Mouse (Mus musculus): ENCODE measurements at regions not wholly inside any gene's neighbourhood (a gene's known extent, or its start where the extent isn't known, plus 50 kb on each side); places are given as distances from the start of the nearest gene placed in this dataset.
"Not testable (repeated sequence)": the region's sequence is repeated elsewhere in the genome, so short reads cannot be mapped to it uniquely, and the experiment has no call there.

DNA sequence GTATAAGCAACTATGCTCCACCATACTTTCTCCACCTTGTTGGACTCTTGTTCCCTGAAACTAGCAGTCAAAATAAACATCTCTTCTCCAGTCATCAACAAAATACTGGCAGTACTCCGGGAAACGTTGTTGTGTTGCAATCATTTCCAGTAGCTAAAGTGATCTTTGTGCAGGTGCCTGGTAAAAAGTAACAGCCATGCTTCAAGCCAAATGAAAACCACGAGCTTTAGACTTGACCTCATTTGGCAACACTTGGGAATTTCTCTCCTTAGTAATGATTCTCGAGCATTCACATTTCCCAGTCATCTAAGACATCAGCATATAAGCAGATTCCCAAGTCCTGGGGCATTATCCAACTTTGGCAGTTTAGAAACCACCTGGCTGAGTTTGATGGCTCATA lies 133.8 kb upstream of the Slc13a1 start:
- no peaks in the 10 kb centered on the region for H3K4me1 ChIP-seq (ENCODE audit: control insufficient read depth, insufficient read depth, low read length)
- H3K36me3 ChIP-seq (ENCODE audit: control insufficient read depth, insufficient read depth, low read length): no peaks in the 10 kb centered on the region
- 86% methylated on average over 4 of the region's 4 CpGs for WGBS
- no peak overlapping the region for H3K4me2 ChIP-seq (ENCODE audit: low read depth)
- no peak for DNase-seq (ENCODE audit: low spot score)
- no peaks in the 10 kb centered on the region for H3K27me3 ChIP-seq (ENCODE audit: control insufficient read depth, insufficient read depth, low read length)
- H3K9ac ChIP-seq (ENCODE audit: low read length): no peak overlapping the region
- H3K27ac ChIP-seq (ENCODE audit: low read depth, low read length): no peak overlapping the region
- no peak for ATAC-seq (ENCODE audit: insufficient read depth, low FRiP score, low TSS enrichment)
- H3K9me3 ChIP-seq (ENCODE audit: control insufficient read depth, low read length): no peaks in the 10 kb centered on the region
- H3K4me3 ChIP-seq (ENCODE audit: low read depth, low read length): no peak overlapping the region

DNA sequence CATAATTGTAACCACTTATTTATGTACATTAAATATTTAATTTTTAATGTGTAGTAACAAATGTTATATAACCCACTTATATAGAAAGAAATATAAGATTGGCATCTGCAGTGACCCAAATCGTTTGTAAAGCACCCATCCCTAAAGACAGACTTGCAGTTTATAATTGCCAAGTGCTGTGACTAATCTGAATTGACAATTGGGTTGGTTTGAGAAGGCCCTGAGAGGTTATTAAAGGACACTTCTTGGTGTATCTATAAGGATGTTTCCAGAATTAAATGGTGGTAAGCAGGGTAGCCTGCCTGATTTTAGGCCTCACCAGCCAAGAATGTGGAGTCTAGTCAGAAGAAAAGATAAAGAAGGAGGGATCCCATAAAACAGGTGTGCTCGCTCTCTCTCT lies 133.3 kb upstream of the Slc13a1 start:
- H3K27me3 ChIP-seq (ENCODE audit: control insufficient read depth, insufficient read depth, low read length): no peaks in the 10 kb centered on the region
- no peaks in the 10 kb centered on the region for H3K36me3 ChIP-seq (ENCODE audit: control insufficient read depth, insufficient read depth, low read length)
- 81% methylated on average over 2 of the region's 2 CpGs for WGBS
- H3K9ac ChIP-seq (ENCODE audit: low read length): no peak overlapping the region
- no peak for ATAC-seq (ENCODE audit: insufficient read depth, low FRiP score, low TSS enrichment)
- DNase-seq (ENCODE audit: low spot score): no peak
- no peaks in the 10 kb centered on the region for H3K9me3 ChIP-seq (ENCODE audit: control insufficient read depth, low read length)
- H3K4me2 ChIP-seq (ENCODE audit: low read depth): no peak overlapping the region
- H3K4me3 ChIP-seq (ENCODE audit: low read depth, low read length): no peak overlapping the region
- no peaks in the 10 kb centered on the region for H3K4me1 ChIP-seq (ENCODE audit: control insufficient read depth, insufficient read depth, low read length)
- no peak overlapping the region for H3K27ac ChIP-seq (ENCODE audit: low read depth, low read length)

DNA sequence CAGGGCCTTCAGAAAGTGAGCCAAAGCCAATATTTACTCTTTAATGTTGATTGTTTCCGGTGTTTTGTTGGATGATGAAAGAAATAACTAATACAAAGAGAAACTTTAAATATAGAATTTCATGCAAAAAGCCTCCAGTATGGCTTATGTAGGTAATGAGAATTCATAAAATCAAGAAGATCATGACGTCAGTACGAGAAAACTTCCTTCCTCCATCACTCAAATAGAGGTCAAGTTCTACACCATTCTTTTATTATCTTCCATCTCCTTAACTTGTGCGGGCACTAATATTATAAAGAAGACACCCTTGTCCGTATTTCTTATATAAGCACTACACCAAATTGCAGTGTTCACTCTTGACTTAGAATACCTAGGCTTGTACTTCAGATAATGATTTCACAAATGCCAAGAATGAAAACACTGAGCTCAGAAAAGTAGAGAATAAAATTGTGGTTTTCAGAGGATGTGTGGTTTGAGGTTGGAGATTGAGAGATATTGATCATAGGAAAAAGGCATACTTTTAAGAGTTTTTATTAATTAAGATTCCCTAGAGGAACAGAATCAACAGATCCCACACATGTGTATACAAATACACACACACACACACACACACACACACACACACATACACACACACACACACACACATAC lies 130.8 kb upstream of the Slc13a1 start:
- Histone ChIP-seq H3K36me3 (ENCODE audit: control insufficient read depth, insufficient read depth, low read length) (no peaks in the 10 kb centered on the region), H3K4me1 (ENCODE audit: control insufficient read depth, insufficient read depth, low read length) (no peaks in the 10 kb centered on the region), H3K27ac (ENCODE audit: low read depth, low read length) (no peak overlapping the region), H3K9me3 (ENCODE audit: control insufficient read depth, low read length) (no peaks in the 10 kb centered on the region), H3K27me3 (ENCODE audit: control insufficient read depth, insufficient read depth, low read length) (no peaks in the 10 kb centered on the region), H3K4me2 (ENCODE audit: low read depth) (no peak overlapping the region), H3K9ac (ENCODE audit: low read length) (no peak overlapping the region), H3K4me3 (ENCODE audit: low read depth, low read length) (no peak overlapping the region)
- no peak for DNase-seq (ENCODE audit: low spot score)
- ATAC-seq (ENCODE audit: insufficient read depth, low FRiP score, low TSS enrichment): no peak
- WGBS: 93% methylated on average over 5 of the region's 5 CpGs

DNA sequence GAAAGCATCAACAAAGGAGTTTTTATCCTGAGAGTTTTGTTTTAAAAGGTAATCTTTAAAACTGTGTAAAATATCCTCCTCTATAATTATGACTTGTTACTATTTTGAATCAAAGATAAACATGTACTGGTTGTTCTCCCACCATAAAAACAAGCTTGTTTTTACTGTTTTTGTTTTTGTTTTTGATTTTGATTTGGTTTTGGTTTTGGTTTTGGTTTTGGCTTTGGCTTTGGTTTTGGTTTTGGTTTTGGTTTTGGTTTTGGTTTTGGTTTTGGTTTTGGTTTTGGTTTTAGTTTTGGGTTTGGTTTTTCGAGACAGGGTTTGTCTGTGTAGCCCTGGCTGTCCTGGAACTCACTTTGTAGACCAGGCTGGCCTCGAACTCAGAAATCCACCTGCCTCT lies 120.9 kb upstream of the Slc13a1 start:
- not testable (repeated sequence) for H3K4me2 ChIP-seq (ENCODE audit: low read depth); ATAC-seq (ENCODE audit: insufficient read depth, low FRiP score, low TSS enrichment); H3K4me1 ChIP-seq (ENCODE audit: control insufficient read depth, insufficient read depth, low read length); H3K9me3 ChIP-seq (ENCODE audit: control insufficient read depth, low read length); H3K36me3 ChIP-seq (ENCODE audit: control insufficient read depth, insufficient read depth, low read length); H3K27me3 ChIP-seq (ENCODE audit: control insufficient read depth, insufficient read depth, low read length); DNase-seq (ENCODE audit: low spot score); H3K9ac ChIP-seq (ENCODE audit: low read length); H3K27ac ChIP-seq (ENCODE audit: low read depth, low read length); H3K4me3 ChIP-seq (ENCODE audit: low read depth, low read length)
- WGBS: 76% methylated on average over 2 of the region's 2 CpGs

DNA sequence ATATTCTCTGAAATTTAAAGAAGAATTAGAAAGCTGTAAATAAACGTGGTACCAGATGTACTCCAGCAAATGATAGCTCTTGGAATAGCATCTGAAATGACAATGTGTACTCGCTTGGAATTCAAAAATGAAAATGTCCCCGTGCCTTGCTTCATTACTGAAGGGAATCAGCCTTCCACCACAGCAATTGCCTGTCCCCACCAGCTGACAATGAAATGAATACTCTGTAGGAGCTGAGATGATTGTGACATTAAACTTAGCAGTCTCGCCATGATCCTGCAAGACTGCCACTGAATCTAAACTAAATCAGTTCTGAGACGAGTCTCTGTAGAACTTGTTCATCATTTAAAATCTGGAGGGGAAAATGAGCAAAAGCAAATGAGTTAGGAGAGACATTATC lies 104.9 kb upstream of the Slc13a1 start:
- Histone ChIP-seq H3K4me2 (ENCODE audit: low read depth) (no peak overlapping the region), H3K27me3 (ENCODE audit: control insufficient read depth, insufficient read depth, low read length) (no peaks in the 10 kb centered on the region), H3K9me3 (ENCODE audit: control insufficient read depth, low read length) (no peaks in the 10 kb centered on the region), H3K27ac (ENCODE audit: low read depth, low read length) (no peak overlapping the region), H3K4me3 (ENCODE audit: low read depth, low read length) (no peak overlapping the region), H3K9ac (ENCODE audit: low read length) (no peak overlapping the region), H3K4me1 (ENCODE audit: control insufficient read depth, insufficient read depth, low read length) (no peaks in the 10 kb centered on the region), H3K36me3 (ENCODE audit: control insufficient read depth, insufficient read depth, low read length) (no peaks in the 10 kb centered on the region)
- no peak for ATAC-seq (ENCODE audit: insufficient read depth, low FRiP score, low TSS enrichment)
- DNase-seq (ENCODE audit: low spot score): no peak
- 82% methylated on average over 5 of the region's 5 CpGs for WGBS

DNA sequence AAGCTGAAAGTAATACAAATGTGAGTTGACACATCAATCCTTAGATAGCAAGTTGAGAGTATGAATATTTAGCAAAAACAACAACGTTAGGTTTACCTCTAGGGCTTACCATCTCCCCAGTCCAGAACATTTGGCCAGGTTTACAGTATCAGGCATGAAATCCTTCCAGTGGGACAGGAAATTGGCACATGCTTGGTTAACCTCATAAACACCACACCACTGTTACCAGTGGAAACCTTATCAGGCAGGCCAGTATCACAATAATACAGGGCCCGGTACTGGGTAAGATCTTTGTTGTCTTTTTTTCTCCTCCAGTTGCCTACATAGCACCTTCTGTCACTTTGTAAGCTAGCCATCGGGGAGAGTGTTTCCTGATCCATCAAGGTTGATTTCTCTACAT lies 101.7 kb upstream of the Slc13a1 start:
- Histone ChIP-seq H3K4me1 (ENCODE audit: control insufficient read depth, insufficient read depth, low read length) (no peaks in the 10 kb centered on the region), H3K27me3 (ENCODE audit: control insufficient read depth, insufficient read depth, low read length) (no peaks in the 10 kb centered on the region), H3K27ac (ENCODE audit: low read depth, low read length) (no peak overlapping the region), H3K9ac (ENCODE audit: low read length) (no peak overlapping the region), H3K4me3 (ENCODE audit: low read depth, low read length) (no peak overlapping the region), H3K4me2 (ENCODE audit: low read depth) (no peak overlapping the region), H3K9me3 (ENCODE audit: control insufficient read depth, low read length) (no peaks in the 10 kb centered on the region), H3K36me3 (ENCODE audit: control insufficient read depth, insufficient read depth, low read length) (no peaks in the 10 kb centered on the region)
- WGBS: 91% methylated on average over 3 of the region's 3 CpGs
- ATAC-seq (ENCODE audit: insufficient read depth, low FRiP score, low TSS enrichment) (no peak), DNase-seq (ENCODE audit: low spot score) (no peak)

DNA sequence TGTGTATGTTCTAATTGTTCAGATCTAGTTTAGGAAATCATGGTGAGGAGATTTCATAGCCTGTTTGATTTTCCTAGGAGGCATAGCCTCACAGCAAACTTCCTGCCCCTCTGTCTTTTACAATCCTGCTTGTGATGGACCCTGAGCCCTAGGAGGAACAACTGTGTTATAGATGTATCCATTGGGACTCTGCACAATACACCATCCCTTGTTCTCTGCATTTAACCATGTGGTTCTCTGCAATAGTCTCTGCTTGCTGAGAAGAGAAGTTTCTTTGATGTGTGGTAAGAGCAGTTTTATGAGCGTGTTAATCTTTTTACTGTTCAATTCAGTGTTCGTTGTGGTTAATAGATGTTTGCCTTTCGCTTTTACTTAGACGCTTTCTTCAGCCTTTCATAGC lies 95.9 kb upstream of the Slc13a1 start:
- ATAC-seq (ENCODE audit: insufficient read depth, low FRiP score, low TSS enrichment) (no peak), DNase-seq (ENCODE audit: low spot score) (no peak)
- Histone ChIP-seq H3K9me3 (ENCODE audit: control insufficient read depth, low read length) (no peaks in the 10 kb centered on the region), H3K36me3 (ENCODE audit: control insufficient read depth, insufficient read depth, low read length) (no peaks in the 10 kb centered on the region), H3K27ac (ENCODE audit: low read depth, low read length) (no peak overlapping the region), H3K4me1 (ENCODE audit: control insufficient read depth, insufficient read depth, low read length) (no peaks in the 10 kb centered on the region), H3K27me3 (ENCODE audit: control insufficient read depth, insufficient read depth, low read length) (no peaks in the 10 kb centered on the region), H3K4me3 (ENCODE audit: low read depth, low read length) (no peak overlapping the region), H3K9ac (ENCODE audit: low read length) (no peak overlapping the region), H3K4me2 (ENCODE audit: low read depth) (no peak overlapping the region)
- WGBS: 42% methylated on average over 4 of the region's 4 CpGs

DNA sequence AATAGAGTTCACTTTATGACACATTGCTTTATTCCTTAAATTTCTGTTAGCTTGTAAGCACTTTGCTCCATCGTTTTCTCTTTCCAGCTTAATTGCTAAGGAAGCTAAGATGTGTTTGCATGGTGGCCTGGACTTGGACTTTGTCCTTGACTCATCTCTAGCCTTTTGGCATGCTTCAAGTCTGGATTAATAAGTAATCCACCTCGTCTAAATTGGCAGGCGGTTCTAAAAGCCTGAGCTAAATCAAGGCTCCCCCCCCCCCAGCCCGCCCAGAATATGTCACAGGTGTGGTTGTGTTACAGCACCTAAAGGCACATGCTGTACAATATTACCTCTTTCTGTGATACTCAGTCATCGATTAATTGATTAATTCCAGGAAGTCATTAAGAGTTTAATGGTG lies 94.7 kb upstream of the Slc13a1 start:
- Histone ChIP-seq H3K9me3 (ENCODE audit: control insufficient read depth, low read length) (no peaks in the 10 kb centered on the region), H3K9ac (ENCODE audit: low read length) (no peak overlapping the region), H3K27ac (ENCODE audit: low read depth, low read length) (no peak overlapping the region), H3K4me1 (ENCODE audit: control insufficient read depth, insufficient read depth, low read length) (no peaks in the 10 kb centered on the region), H3K27me3 (ENCODE audit: control insufficient read depth, insufficient read depth, low read length) (no peaks in the 10 kb centered on the region), H3K4me2 (ENCODE audit: low read depth) (no peak overlapping the region), H3K4me3 (ENCODE audit: low read depth, low read length) (no peak overlapping the region), H3K36me3 (ENCODE audit: control insufficient read depth, insufficient read depth, low read length) (no peaks in the 10 kb centered on the region)
- no peak for ATAC-seq (ENCODE audit: insufficient read depth, low FRiP score, low TSS enrichment)
- WGBS: 81% methylated on average over 5 of the region's 5 CpGs
- DNase-seq (ENCODE audit: low spot score): no peak

DNA sequence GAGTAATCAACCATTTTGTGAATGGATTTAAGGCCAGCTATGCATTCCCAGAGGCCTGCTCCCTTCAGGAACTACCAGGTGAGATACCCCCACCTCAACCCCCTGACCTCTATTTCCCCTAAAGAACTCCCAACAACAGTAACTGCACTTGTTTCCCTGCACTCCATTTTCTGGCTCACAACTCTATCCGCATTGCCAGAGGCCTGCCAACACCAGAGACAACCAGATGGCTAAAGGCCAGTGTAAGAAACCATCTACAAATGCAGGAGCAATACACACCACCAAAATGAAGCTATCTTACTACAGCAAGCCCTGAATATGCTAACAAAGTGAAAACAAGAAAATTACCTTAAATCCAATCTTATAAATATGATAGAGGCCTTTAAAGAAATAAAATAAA lies 77.7 kb upstream of the Slc13a1 start:
- ATAC-seq (ENCODE audit: insufficient read depth, low FRiP score, low TSS enrichment) (no peak), DNase-seq (ENCODE audit: low spot score) (no peak)
- Histone ChIP-seq H3K36me3 (ENCODE audit: control insufficient read depth, insufficient read depth, low read length) (no peaks in the 10 kb centered on the region), H3K4me3 (ENCODE audit: low read depth, low read length) (no peak overlapping the region), H3K27ac (ENCODE audit: low read depth, low read length) (no peak overlapping the region), H3K9me3 (ENCODE audit: control insufficient read depth, low read length) (no peaks in the 10 kb centered on the region), H3K9ac (ENCODE audit: low read length) (no peak overlapping the region), H3K27me3 (ENCODE audit: control insufficient read depth, insufficient read depth, low read length) (no peaks in the 10 kb centered on the region), H3K4me1 (ENCODE audit: control insufficient read depth, insufficient read depth, low read length) (no peaks in the 10 kb centered on the region), H3K4me2 (ENCODE audit: low read depth) (no peak overlapping the region)
- WGBS: 89% methylated on average over 1 of the region's 1 CpGs
